Mouse (Mus musculus) left cerebral cortex, postnatal 4 days (tissue): ENCODE measurements around the gene Gm10376. TPM values are rescaled to one million over a fixed set of nuclear protein-coding genes. Genes with fewer than 3 reads are reported as not detected.
"Not testable (repeated sequence)": the region's sequence is repeated elsewhere in the genome, so short reads cannot be mapped to it uniquely, and the experiment has no call there.

Source experiments
- DNase-seq: peaks from one replicate; pipeline ENCODE4 v3.0.0-alpha.2; 2022
- intact Hi-C: fragments of 180-260 bp; cut with DNase I; formaldehyde crosslinking; loops from one replicate; pipeline ENCODE4 v1.15.1; 2025
- total RNA-seq, 2 experiments: library from RNA; stranded (reverse); gene quantifications; 2 replicates each; pipeline ENCODE4 v1.2.3; 2021

Gm10376 gene
- total RNA-seq, result not detected

- DNase-seq, intact Hi-C loops: not testable (repeated sequence)
Measured at GRCm38 (mm10) chr14:43015528-43015927, at the start of gene Gm10376. Gene Gm10376 (minus strand): TSS chr14:43015628.

GRCm38 (mm10) chr14:43060179-43060578 is 44.8 kb upstream of the Gm10376 start:
- intact Hi-C loops, DNase-seq: not testable (repeated sequence)

GRCm38 (mm10) chr14:43058063-43058462 is 42.6 kb upstream of the Gm10376 start:
- DNase-seq, intact Hi-C loops: not testable (repeated sequence)

- intact Hi-C loops, DNase-seq: not testable (repeated sequence)
Measured at GRCm38 (mm10) chr14:42993524-42993923, 21.9 kb downstream of the Gm10376 start, which contains the start of gene Gm8082. Gene Gm8082 (minus strand): TSS chr14:42993624.

Other genes starting within 250 kb of the Gm10376 start
- gene Gm3015, start 246.8 kb downstream of the Gm10376 start, total RNA-seq, result not detected
- not detected for gene Gm10377, start 217.6 kb downstream of the Gm10376 start, total RNA-seq
- gene Gm21977, start 162.2 kb downstream of the Gm10376 start, total RNA-seq, result not detected
- not detected for gene Gm8082, start 22.0 kb downstream of the Gm10376 start, total RNA-seq
- gene Gm8094, start 61.0 kb upstream of the Gm10376 start, total RNA-seq, result not detected
- gene Gm8104, start 85.0 kb upstream of the Gm10376 start, total RNA-seq, result under 1 TPM; 0.30 to 0.34 TPM
- under 1 TPM in 1 of 2 experiments, not detected in 1; 0.40 TPM for gene Gm7233, start 164.2 kb upstream of the Gm10376 start, total RNA-seq
- not detected for gene Gm8122, start 219.7 kb upstream of the Gm10376 start, total RNA-seq
- under 1 TPM; 0.34 to 0.36 TPM for gene Gm8126, start 243.0 kb upstream of the Gm10376 start, total RNA-seq